Mouse (Mus musculus) lung, postnatal 10 days (tissue): ENCODE data around the gene Ankrd13b.

Source experiments
- DNase-seq: peaks from one replicate; pipeline ENCODE4 v3.0.0; 2021

The Ankrd13b gene

GRCm38 (mm10) chr11:77508068-77509021 lies 18.9 kb upstream of the Ankrd13b start:
- peak; percentile 91 for DNase-seq

GRCm38 (mm10) chr11:77507426-77507825 lies 17.9 kb upstream of the Ankrd13b start:
- no peak for DNase-seq

- DNase-seq, result no peak
Measured at GRCm38 (mm10) chr11:77506941-77507340, 17.5 kb upstream of the Ankrd13b start.

- DNase-seq, result no peak
Measured at GRCm38 (mm10) chr11:77506273-77506672, 16.8 kb upstream of the Ankrd13b start.

- no peak for DNase-seq
Measured at GRCm38 (mm10) chr11:77505291-77505980, 16.0 kb upstream of the Ankrd13b start.

GRCm38 (mm10) chr11:77504377-77504776 lies 14.9 kb upstream of the Ankrd13b start:
- DNase-seq, result no peak

- DNase-seq, result peak; percentile 86
Measured at GRCm38 (mm10) chr11:77503511-77503910, 14.0 kb upstream of the Ankrd13b start.

GRCm38 (mm10) chr11:77502481-77502880 lies 13.0 kb upstream of the Ankrd13b start:
- DNase-seq, result no peak

GRCm38 (mm10) chr11:77501971-77502370 lies 12.5 kb upstream of the Ankrd13b start:
- DNase-seq, result no peak

- DNase-seq, result peak; percentile 87
Measured at GRCm38 (mm10) chr11:77501392-77501791, 11.9 kb upstream of the Ankrd13b start.

- DNase-seq, result no peak
Measured at GRCm38 (mm10) chr11:77500361-77501325, 11.2 kb upstream of the Ankrd13b start.

GRCm38 (mm10) chr11:77499354-77499753 lies 9.9 kb upstream of the Ankrd13b start:
- DNase-seq, result no peak

GRCm38 (mm10) chr11:77498261-77499139 lies 9.0 kb upstream of the Ankrd13b start:
- no peak for DNase-seq

GRCm38 (mm10) chr11:77497851-77498250 lies 8.4 kb upstream of the Ankrd13b start:
- peak; percentile 79 for DNase-seq

GRCm38 (mm10) chr11:77497341-77497756 lies 7.9 kb upstream of the Ankrd13b start:
- DNase-seq, result peak; percentile 95

- no peak for DNase-seq
Measured at GRCm38 (mm10) chr11:77495507-77495906, 6.0 kb upstream of the Ankrd13b start.

GRCm38 (mm10) chr11:77494782-77495181 lies 5.3 kb upstream of the Ankrd13b start:
- no peak for DNase-seq

GRCm38 (mm10) chr11:77494344-77494676 lies 4.8 kb upstream of the Ankrd13b start:
- DNase-seq, result no peak

GRCm38 (mm10) chr11:77493512-77494343 lies 4.2 kb upstream of the Ankrd13b start, which contains the start of gene Git1:
Gene Git1, plus strand, starts transcription at chr11:77493562.
- DNase-seq, result peak; percentile 60

- peak; percentile 98 for DNase-seq
Measured at GRCm38 (mm10) chr11:77492911-77493332, 3.4 kb upstream of the Ankrd13b start.
